Mouse (Mus musculus) liver, embryonic 18 days (tissue): ENCODE measurements around the gene Chrna10. TPM values are rescaled to one million over a fixed set of nuclear protein-coding genes. Genes with fewer than 3 reads are reported as not detected.

ENCODE experiments used
- polyA plus RNA-seq: library from polyadenylated mRNA; depleted of rRNA; stranded (reverse); fragments of >200 nt; gene quantifications from 2 replicates; pipeline ENCODE4 v1.2.3, GENCODE M21; 2012; rRNA removed

Chrna10 gene
- 0.01 TPM in 1 of 2 replicates, not detected in the other for polyA plus RNA-seq

DNA sequence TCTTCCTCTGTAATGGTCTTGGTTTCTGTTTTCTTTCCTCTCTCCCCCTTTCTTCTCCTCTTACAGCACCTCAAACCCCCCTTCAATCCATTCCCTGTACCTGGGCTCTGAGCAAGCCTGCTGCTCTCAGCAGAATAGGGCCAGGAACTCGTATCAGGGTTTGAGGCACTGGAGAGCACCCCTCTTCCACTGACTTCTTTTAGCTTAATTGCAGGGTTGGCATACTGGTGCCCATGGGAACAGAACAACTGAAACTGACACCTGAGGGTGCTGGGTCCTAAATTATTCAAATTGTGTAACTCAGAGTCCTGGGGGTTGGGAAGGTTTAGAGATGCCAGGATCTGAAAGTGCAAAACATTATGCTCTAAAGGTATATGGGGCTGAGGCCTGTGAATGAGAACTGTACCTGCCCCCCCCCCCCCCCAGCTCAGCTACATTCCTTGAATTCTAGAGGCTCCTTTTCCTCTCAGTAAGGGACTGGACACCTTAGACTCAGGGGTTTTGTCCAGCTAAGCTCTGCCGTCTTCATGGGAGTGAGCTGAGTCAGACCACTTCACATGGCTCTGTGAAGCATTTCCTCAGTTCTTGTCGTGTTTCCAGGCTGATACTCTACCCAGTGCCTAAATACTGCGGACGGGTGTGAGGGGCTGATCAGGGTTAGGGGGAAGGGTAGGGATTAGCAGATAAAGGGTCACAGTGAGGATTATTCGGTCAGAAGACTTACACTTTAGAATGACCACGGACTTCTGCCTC is at the start of gene Chrna10:
TSS of gene Chrna10 (minus strand) at position 250 of the 753 bp plus-strand sequence.

GRCm38 (mm10) chr7:102109171-102109570 is 7.5 kb downstream of the Chrna10 start, which contains the start of gene Art5:
Gene Art5 (minus strand): TSS chr7:102109489.

DNA sequence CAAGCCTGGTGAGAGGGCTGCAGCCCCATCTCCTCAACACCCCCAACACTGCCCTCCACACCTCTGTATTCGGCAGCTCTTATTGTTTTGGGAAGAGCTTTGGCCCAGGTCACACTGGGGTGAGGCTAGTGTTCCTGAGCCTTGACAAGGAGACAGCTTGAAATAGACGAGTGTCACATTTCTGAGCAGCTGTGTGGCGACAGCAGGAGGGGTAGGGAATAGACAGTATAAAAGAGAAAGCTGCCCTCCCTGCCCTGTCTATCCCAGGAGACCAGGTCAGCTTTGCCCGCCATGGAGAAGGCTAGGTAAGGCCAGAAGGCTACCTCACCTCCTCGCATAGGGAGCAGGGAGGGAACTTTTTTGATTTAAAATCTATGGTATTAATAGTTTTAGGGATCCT is 15.1 kb downstream of the Chrna10 start, which contains the start of gene Art1:
TSS of gene Art1 (plus strand) at position 257 of the 400 bp plus-strand sequence.

GRCm38 (mm10) chr7:102082816-102083215 is 33.8 kb downstream of the Chrna10 start, which contains the start of gene Trpc2:
Gene Trpc2 (plus strand): TSS chr7:102083116.

GRCm38 (mm10) chr7:102065046-102065891 is 51.4 kb downstream of the Chrna10 start, which contains the start of the genes Rnf121, Xndc1 and Xntrpc:
Gene Rnf121 (minus strand): TSS chr7:102065469.
Gene Xndc1 (plus strand): TSS chr7:102065511.
Gene Xntrpc (plus strand): TSS chr7:102065713.

Other genes starting within 250 kb of the Chrna10 start
- 0.36 and 0.81 TPM in 2 replicates for gene Folr1, start 246.0 kb downstream of the Chrna10 start, polyA plus RNA-seq
- gene Lamtor1, start 210.9 kb downstream of the Chrna10 start, polyA plus RNA-seq: 62.9 and 68.3 TPM in 2 replicates
- gene Tomt, start 210.5 kb downstream of the Chrna10 start, polyA plus RNA-seq: 0.07 TPM in 2 replicates
- gene Lrrc51, start 182.9 kb downstream of the Chrna10 start, polyA plus RNA-seq: 3.7 and 4.5 TPM in 2 replicates
- gene Numa1, start 182.7 kb downstream of the Chrna10 start, polyA plus RNA-seq: 17.2 and 21.1 TPM in 2 replicates
- 31.9 and 35.6 TPM in 2 replicates for gene Il18bp, start 98.1 kb downstream of the Chrna10 start, polyA plus RNA-seq
- gene Rnf121, start 51.4 kb downstream of the Chrna10 start, polyA plus RNA-seq: 17.7 and 20.7 TPM in 2 replicates
- 8.8 and 12.2 TPM in 2 replicates for gene Xndc1, start 51.3 kb downstream of the Chrna10 start, polyA plus RNA-seq
- gene Xntrpc, start 51.1 kb downstream of the Chrna10 start, polyA plus RNA-seq: 1.00 and 1.0 TPM in 2 replicates
- gene Trpc2, start 33.7 kb downstream of the Chrna10 start, polyA plus RNA-seq: 0.10 TPM in 1 of 2 replicates, not detected in the other
- gene Art1, start 15.1 kb downstream of the Chrna10 start, polyA plus RNA-seq: 0.02 and 0.07 TPM in 2 replicates
- gene Art5, start 7.3 kb downstream of the Chrna10 start, polyA plus RNA-seq: 0.02 and 0.10 TPM in 2 replicates
- 5.9 and 6.5 TPM in 2 replicates for gene Nup98, start 93.3 kb upstream of the Chrna10 start, polyA plus RNA-seq
- 19.6 and 20.5 TPM in 2 replicates for gene Pgap2, start 93.4 kb upstream of the Chrna10 start, polyA plus RNA-seq
- 30.6 and 31.5 TPM in 2 replicates for gene Rhog, start 139.2 kb upstream of the Chrna10 start, polyA plus RNA-seq
- 10.8 and 12.6 TPM in 2 replicates for gene Stim1, start 151.0 kb upstream of the Chrna10 start, polyA plus RNA-seq